Mouse (Mus musculus): ENCODE measurements around the gene Mthfd2l.

GRCm38 (mm10) chr5:90949499-90949898 lies 18.6 kb downstream of the Mthfd2l start:
- TF ChIP-seq EP300 (IDR thresholded peaks at IDR 0.05; ENCODE audit: low read depth): no peak
- no peak for TF ChIP-seq CTCF (IDR thresholded peaks at IDR 0.05; ENCODE audit: low read depth)
